Mouse (Mus musculus) kidney, postnatal 0 days (tissue): Measurements from ENCODE around the gene Igbp1b. TPM values are rescaled to one million over a fixed set of nuclear protein-coding genes. Genes with fewer than 3 reads are reported as not detected.

Source experiments
- ATAC-seq: fragments of 200-750 bp; cut with Nextera tagmentation; replicated peaks from 2 replicates; pipeline ENCODE4 v1.8.0; 2017; ENCODE audit warnings: low read depth, moderate number of reproducible peaks, moderate TSS enrichment, moderate library complexity; ENCODE audit not compliant: low FRiP score
- DNase-seq: peaks from one replicate; pipeline ENCODE4 v3.0.0-alpha.2; 2016; ENCODE audit warnings: low spot score
- H3K27ac ChIP-seq: fragments of 300-500 bp; sonication (generic); 2 replicates; pipeline ENCODE4 v1.5.1; 2014; ENCODE audit warnings: mild to moderate bottlenecking
- H3K27me3 ChIP-seq: fragments of 300-500 bp; sonication (generic); 2 replicates; pipeline ENCODE4 v1.6.1; 2014; ENCODE audit warnings: low read length, mixed read lengths; ENCODE audit not compliant: insufficient read depth
- H3K36me3 ChIP-seq: fragments of 300-500 bp; sonication (generic); 2 replicates; pipeline ENCODE4 v1.6.1; 2014; ENCODE audit warnings: low read length, mixed read lengths; ENCODE audit not compliant: insufficient read depth
- H3K4me1 ChIP-seq: fragments of 300-500 bp; sonication (generic); replicated peaks from 2 replicates; pipeline ENCODE4 v1.6.1; 2014; ENCODE audit warnings: antibody characterized with exemption, low read length, mixed read lengths; ENCODE audit not compliant: insufficient read depth
- H3K4me2 ChIP-seq: fragments of 300-500 bp; sonication (generic); 2 replicates; pipeline ENCODE4 v1.6.1; 2014; ENCODE audit warnings: mild to moderate bottlenecking, low read length, moderate library complexity, mixed read lengths
- H3K4me3 ChIP-seq: fragments of 300-500 bp; sonication (generic); replicated peaks from 2 replicates; pipeline ENCODE4 v1.5.1; 2014; ENCODE audit warnings: low read depth, low read length
- H3K9ac ChIP-seq: fragments of 300-500 bp; sonication (generic); 2 replicates; pipeline ENCODE4 v1.6.1; 2014; ENCODE audit warnings: low read depth, low read length
- H3K9me3 ChIP-seq: fragments of 300-500 bp; sonication (generic); replicated peaks from 2 replicates; pipeline ENCODE4 v1.6.1; 2016; ENCODE audit warnings: low read length, inconsistent platforms, mixed read lengths
- CTCF ChIP-seq: IDR thresholded peaks from 2 replicates; pipeline ENCODE4 v1.5.1; 2016; ENCODE audit warnings: antibody characterized with exemption, low read depth, mild to moderate bottlenecking, moderate library complexity
- WGBS: fragments of 180-500 bp; shearing (Covaris S2); extraction: QIAGEN DNeasy Blood & Tissue Kit; methylation state at CpG from one replicate; pipeline ENCODE4 v1.1.7; 2014; 5-methylcytosine and 5-hydroxymethylcytosine counted together
- polyA plus RNA-seq: library from polyadenylated mRNA; unstranded; fragments of >200 nt; fragmentation: Nextera tagmentation; extraction: Ambion mirVana; gene quantifications from 2 replicates; pipeline ENCODE4 v1.2.1, GENCODE M21; 2015

Gene Igbp1b
- not detected in 2 replicates for polyA plus RNA-seq

GRCm38 (mm10) chr6:138658516-138658915 is at the start of gene Igbp1b:
Gene Igbp1b, minus strand, starts transcription at chr6:138658544.
- H3K4me3 ChIP-seq = no peak within 1 kb of the TSS
- WGBS = 81% methylated on average over 3 of the region's 3 CpGs
- no peak for ATAC-seq

GRCm38 (mm10) chr6:138682959-138683358 is 24.6 kb upstream of the Igbp1b start:
- no peak for TF ChIP-seq CTCF
- no peak overlapping the region for H3K27ac ChIP-seq
- no peaks in the 10 kb centered on the region for H3K9me3 ChIP-seq
- no peak overlapping the region for H3K4me2 ChIP-seq
- H3K36me3 ChIP-seq = no peaks in the 10 kb centered on the region
- ATAC-seq = no peak
- no peaks in the 10 kb centered on the region for H3K27me3 ChIP-seq
- no peaks in the 10 kb centered on the region for H3K4me1 ChIP-seq
- no peak for DNase-seq
- H3K9ac ChIP-seq = no peak overlapping the region
- H3K4me3 ChIP-seq = no peak overlapping the region

More at GRCm38 (mm10) chr6:138658516-138658915, at the start of gene Igbp1b:
- Histone ChIP-seq H3K36me3 (no peaks in the 10 kb centered on the region), H3K9me3 (no peaks in the 10 kb centered on the region), H3K4me1 (no peaks in the 10 kb centered on the region), H3K9ac (no peak within 1 kb of the TSS), H3K27me3 (no peaks in the 10 kb centered on the region), H3K4me2 (no peak within 1 kb of the TSS), H3K27ac (no peak within 1 kb of the TSS)
- TF ChIP-seq CTCF = no peak
- no peak for DNase-seq

- H3K36me3 ChIP-seq = no peaks in the 10 kb centered on the region
- no peak overlapping the region for H3K4me2 ChIP-seq
- no peak overlapping the region for H3K4me3 ChIP-seq
- H3K9ac ChIP-seq = no peak overlapping the region
- no peaks in the 10 kb centered on the region for H3K27me3 ChIP-seq
- no peak overlapping the region for H3K27ac ChIP-seq
- ATAC-seq = no peak; the same call in 1 of the 2 replicates
- DNase-seq = no peak
- TF ChIP-seq CTCF = no peak
- no peaks in the 10 kb centered on the region for H3K9me3 ChIP-seq
- no peaks in the 10 kb centered on the region for H3K4me1 ChIP-seq
- 7% methylated on average over 2 of the region's 2 CpGs for WGBS
These were observed 14.4 kb upstream of the Igbp1b start for GRCm38 (mm10) chr6:138672704-138673141.

- Histone ChIP-seq H3K27me3 (no peaks in the 10 kb centered on the region), H3K9ac (no peak overlapping the region), H3K4me2 (no peak overlapping the region), H3K27ac (no peak overlapping the region), H3K9me3 (no peaks in the 10 kb centered on the region), H3K4me1 (no peaks in the 10 kb centered on the region), H3K36me3 (no peaks in the 10 kb centered on the region), H3K4me3 (no peak overlapping the region)
- DNase-seq (no peak), ATAC-seq (no peak)
- TF ChIP-seq CTCF = no peak
- WGBS = 51% methylated on average over 3 of the region's 3 CpGs
These were observed 7.1 kb upstream of the Igbp1b start for GRCm38 (mm10) chr6:138665416-138665815.

- H3K9ac ChIP-seq = no peak overlapping the region
- 95% methylated on average over 2 of the region's 2 CpGs for WGBS
- H3K4me2 ChIP-seq = no peak overlapping the region
- H3K9me3 ChIP-seq = no peaks in the 10 kb centered on the region
- no peaks in the 10 kb centered on the region for H3K36me3 ChIP-seq
- ATAC-seq (no peak), DNase-seq (no peak)
- no peaks in the 10 kb centered on the region for H3K27me3 ChIP-seq
- H3K4me3 ChIP-seq = no peak overlapping the region
- H3K27ac ChIP-seq = no peak overlapping the region
- H3K4me1 ChIP-seq = no peaks in the 10 kb centered on the region
- TF ChIP-seq CTCF = no peak
These were observed 12.7 kb downstream of the Igbp1b start for GRCm38 (mm10) chr6:138645604-138646003.

- Histone ChIP-seq H3K4me1 (no peaks in the 10 kb centered on the region), H3K27me3 (no peaks in the 10 kb centered on the region), H3K36me3 (no peaks in the 10 kb centered on the region), H3K4me2 (no peak overlapping the region), H3K27ac (no peak overlapping the region), H3K9ac (no peak overlapping the region), H3K4me3 (no peak overlapping the region), H3K9me3 (no peaks in the 10 kb centered on the region)
- WGBS = 56% methylated on average over 4 of the region's 4 CpGs
- no peak for ATAC-seq
- DNase-seq = no peak
- no peak for TF ChIP-seq CTCF
These were observed 19.0 kb downstream of the Igbp1b start for GRCm38 (mm10) chr6:138639351-138639750.

GRCm38 (mm10) chr6:138620786-138621185 is 37.6 kb downstream of the Igbp1b start:
- DNase-seq (no peak), ATAC-seq (no peak)
- Histone ChIP-seq H3K27ac (no peak overlapping the region), H3K36me3 (no peaks in the 10 kb centered on the region), H3K9ac (no peak overlapping the region), H3K4me2 (no peak overlapping the region), H3K4me1 (no peaks in the 10 kb centered on the region), H3K9me3 (no peaks in the 10 kb centered on the region), H3K27me3 (no peaks in the 10 kb centered on the region), H3K4me3 (no peak overlapping the region)
- no peak for TF ChIP-seq CTCF
